Mouse (Mus musculus): ENCODE data around the gene Flvcr2. TPM values are rescaled to one million over a fixed set of nuclear protein-coding genes. Genes with fewer than 3 reads are reported as not detected.

Gene Flvcr2
- polyA plus RNA-seq, 1 experiment from 2014 or later = 3.3 TPM

DNA sequence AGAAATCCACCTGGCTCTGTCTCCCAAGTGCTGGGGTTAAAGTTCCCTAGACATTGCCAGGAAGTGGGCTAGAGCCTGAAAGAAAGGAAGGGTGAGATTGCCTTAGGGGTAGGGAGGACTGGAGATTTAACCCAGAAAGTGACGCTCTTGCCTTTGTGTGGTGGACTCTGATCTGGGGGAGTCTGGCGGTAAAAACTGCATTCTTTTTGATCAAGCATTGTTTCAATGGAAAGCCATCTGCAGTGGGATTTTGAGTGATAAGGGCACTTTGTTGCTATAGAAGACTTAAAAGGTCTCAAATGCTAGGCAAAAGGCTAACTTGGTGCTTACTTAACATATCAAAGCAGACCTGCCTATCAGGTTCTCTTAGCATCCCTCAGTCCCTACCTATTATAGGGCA, 6.9 kb downstream of the Flvcr2 start:
- no peak overlapping the region for H3K4me3 ChIP-seq (ENCODE audit: low read depth, low read length)
- H3K9me3 ChIP-seq (ENCODE audit: control insufficient read depth, low read length) = no peaks in the 10 kb centered on the region
- H3K27me3 ChIP-seq (ENCODE audit: control insufficient read depth, insufficient read depth, low read length) = no peaks in the 10 kb centered on the region
- no peaks in the 10 kb centered on the region for H3K4me1 ChIP-seq (ENCODE audit: control insufficient read depth, insufficient read depth, low read length)
- H3K4me2 ChIP-seq (ENCODE audit: low read depth, low read length) = no peak overlapping the region
- H3K27ac ChIP-seq (ENCODE audit: low read depth, low read length) = no peak overlapping the region
- no peaks in the 10 kb centered on the region for H3K36me3 ChIP-seq (ENCODE audit: control insufficient read depth, insufficient read depth, low read length)
- 54% methylated on average over 2 of the region's 2 CpGs for WGBS
- ATAC-seq (ENCODE audit: low read depth) = no peak
- H3K9ac ChIP-seq (replicated peaks; ENCODE audit: low read depth, low read length) = no peak overlapping the region

DNA sequence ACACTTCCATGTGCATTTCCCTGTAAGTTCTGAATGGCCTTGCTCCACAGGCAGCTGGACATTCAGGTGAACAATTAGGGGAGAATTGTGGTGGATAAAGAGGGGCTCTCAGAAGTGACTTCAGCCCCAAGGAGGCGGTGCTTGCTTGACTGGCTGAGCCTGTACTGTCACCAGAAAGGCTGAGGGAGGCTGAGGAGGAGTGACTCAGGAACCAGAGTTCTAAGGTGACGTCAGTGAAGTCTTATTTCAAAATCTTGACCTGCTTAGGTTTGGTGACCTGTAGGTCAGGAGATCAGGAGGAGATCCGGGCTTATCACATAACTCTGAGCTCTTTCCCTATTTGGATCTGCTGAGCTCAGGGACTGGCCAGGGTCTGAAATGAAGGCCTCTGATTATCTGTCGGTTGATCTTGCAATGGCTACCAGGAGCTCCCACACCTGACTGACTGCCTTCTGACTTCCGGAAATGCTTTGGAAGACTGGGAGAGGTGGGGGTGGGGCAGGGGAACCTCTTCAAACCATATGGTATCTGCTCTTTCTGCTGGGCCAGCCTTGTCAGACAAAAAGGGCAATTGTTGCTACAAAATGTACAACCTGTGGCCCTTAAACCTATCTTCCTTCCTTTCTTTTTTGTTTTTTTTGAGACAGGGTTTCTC, 8.4 kb downstream of the Flvcr2 start:
- no peaks in the 10 kb centered on the region for H3K9me3 ChIP-seq (ENCODE audit: control insufficient read depth, low read length)
- no peak overlapping the region for H3K9ac ChIP-seq (replicated peaks; ENCODE audit: low read depth, low read length)
- H3K27me3 ChIP-seq (ENCODE audit: control insufficient read depth, insufficient read depth, low read length) = no peaks in the 10 kb centered on the region
- H3K36me3 ChIP-seq (ENCODE audit: control insufficient read depth, insufficient read depth, low read length) = no peaks in the 10 kb centered on the region
- H3K4me1 ChIP-seq (ENCODE audit: control insufficient read depth, insufficient read depth, low read length) = no peaks in the 10 kb centered on the region
- H3K4me3 ChIP-seq (ENCODE audit: low read depth, low read length) = no peak overlapping the region
- H3K27ac ChIP-seq (ENCODE audit: low read depth, low read length) = no peak overlapping the region
- WGBS = 78% methylated on average over 5 of the region's 5 CpGs
- no peak for ATAC-seq (ENCODE audit: low read depth)
- H3K4me2 ChIP-seq (ENCODE audit: low read depth, low read length) = no peak overlapping the region

GRCm38 (mm10) chr12:85756455-85756854, 10.1 kb downstream of the Flvcr2 start:
- ATAC-seq (ENCODE audit: low read depth) = no peak
- WGBS = 87% methylated on average over 3 of the region's 3 CpGs
- no peak overlapping the region for H3K4me2 ChIP-seq (ENCODE audit: low read depth, low read length)
- no peak overlapping the region for H3K9ac ChIP-seq (replicated peaks; ENCODE audit: low read depth, low read length)
- no peaks in the 10 kb centered on the region for H3K9me3 ChIP-seq (ENCODE audit: control insufficient read depth, low read length)
- H3K27me3 ChIP-seq (ENCODE audit: control insufficient read depth, insufficient read depth, low read length) = no peaks in the 10 kb centered on the region
- H3K4me1 ChIP-seq (ENCODE audit: control insufficient read depth, insufficient read depth, low read length) = no peaks in the 10 kb centered on the region
- no peak overlapping the region for H3K4me3 ChIP-seq (ENCODE audit: low read depth, low read length)
- H3K27ac ChIP-seq (ENCODE audit: low read depth, low read length) = no peak overlapping the region
- H3K36me3 ChIP-seq (ENCODE audit: control insufficient read depth, insufficient read depth, low read length) = no peaks in the 10 kb centered on the region

- no peak overlapping the region for H3K4me2 ChIP-seq (ENCODE audit: low read depth, low read length)
- ATAC-seq (ENCODE audit: low read depth) = no peak
- no peak overlapping the region for H3K4me3 ChIP-seq (ENCODE audit: low read depth, low read length)
- H3K9ac ChIP-seq (replicated peaks; ENCODE audit: low read depth, low read length) = no peak overlapping the region
- 66% methylated on average over 3 of the region's 3 CpGs for WGBS
- H3K27me3 ChIP-seq (ENCODE audit: control insufficient read depth, insufficient read depth, low read length) = no peaks in the 10 kb centered on the region
- no peaks in the 10 kb centered on the region for H3K4me1 ChIP-seq (ENCODE audit: control insufficient read depth, insufficient read depth, low read length)
- no peaks in the 10 kb centered on the region for H3K36me3 ChIP-seq (ENCODE audit: control insufficient read depth, insufficient read depth, low read length)
- H3K9me3 ChIP-seq (ENCODE audit: control insufficient read depth, low read length) = no peaks in the 10 kb centered on the region
- no peak overlapping the region for H3K27ac ChIP-seq (ENCODE audit: low read depth, low read length)
Measured at GRCm38 (mm10) chr12:85757074-85757473, 10.7 kb downstream of the Flvcr2 start.

GRCm38 (mm10) chr12:85758741-85759140, 12.4 kb downstream of the Flvcr2 start:
- Histone ChIP-seq H3K27ac (ENCODE audit: low read depth, low read length) (no peak overlapping the region), H3K4me2 (ENCODE audit: low read depth, low read length) (no peak overlapping the region), H3K36me3 (ENCODE audit: control insufficient read depth, insufficient read depth, low read length) (no peaks in the 10 kb centered on the region), H3K4me1 (ENCODE audit: control insufficient read depth, insufficient read depth, low read length) (no peaks in the 10 kb centered on the region), H3K9me3 (ENCODE audit: control insufficient read depth, low read length) (no peaks in the 10 kb centered on the region), H3K4me3 (ENCODE audit: low read depth, low read length) (no peak overlapping the region), H3K27me3 (ENCODE audit: control insufficient read depth, insufficient read depth, low read length) (no peaks in the 10 kb centered on the region), H3K9ac (replicated peaks; ENCODE audit: low read depth, low read length) (no peak overlapping the region)
- no peak for ATAC-seq (ENCODE audit: low read depth)
- 87% methylated on average over 8 of the region's 8 CpGs for WGBS

DNA sequence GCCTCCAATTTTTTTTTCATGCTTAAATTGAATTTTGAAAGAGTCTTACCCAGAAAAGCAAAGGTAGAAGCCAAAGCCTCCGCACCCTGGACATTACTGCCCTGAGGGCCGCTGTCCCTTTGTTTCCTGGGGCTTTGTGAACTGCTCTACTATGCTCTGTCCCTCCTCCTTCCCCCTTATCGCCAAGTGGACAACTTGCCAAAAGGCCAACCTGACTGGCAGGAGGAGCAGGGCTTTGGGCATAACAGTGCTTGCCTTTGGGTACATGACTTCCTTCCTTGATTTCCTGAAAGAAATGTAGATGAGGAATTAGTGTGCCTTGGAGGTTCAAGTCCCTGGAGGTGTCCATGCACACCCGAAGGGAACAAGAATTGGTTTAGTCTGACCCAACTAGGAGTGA, 15.1 kb downstream of the Flvcr2 start:
- WGBS = 83% methylated on average over 4 of the region's 4 CpGs
- Histone ChIP-seq H3K27ac (ENCODE audit: low read depth, low read length) (no peak overlapping the region), H3K27me3 (ENCODE audit: control insufficient read depth, insufficient read depth, low read length) (no peaks in the 10 kb centered on the region), H3K4me3 (ENCODE audit: low read depth, low read length) (no peak overlapping the region), H3K4me2 (ENCODE audit: low read depth, low read length) (no peak overlapping the region), H3K9ac (replicated peaks; ENCODE audit: low read depth, low read length) (no peak overlapping the region), H3K9me3 (ENCODE audit: control insufficient read depth, low read length) (no peaks in the 10 kb centered on the region; the same call in 1 of the 2 replicates), H3K4me1 (ENCODE audit: control insufficient read depth, insufficient read depth, low read length) (no peaks in the 10 kb centered on the region), H3K36me3 (ENCODE audit: control insufficient read depth, insufficient read depth, low read length) (no peaks in the 10 kb centered on the region)
- no peak for ATAC-seq (ENCODE audit: low read depth)

GRCm38 (mm10) chr12:85764686-85765085, 18.3 kb downstream of the Flvcr2 start:
- Histone ChIP-seq H3K4me3 (ENCODE audit: low read depth, low read length) (no peak overlapping the region), H3K9ac (replicated peaks; ENCODE audit: low read depth, low read length) (no peak overlapping the region), H3K27me3 (ENCODE audit: control insufficient read depth, insufficient read depth, low read length) (no peaks in the 10 kb centered on the region), H3K9me3 (ENCODE audit: control insufficient read depth, low read length) (no peaks in the 10 kb centered on the region; the same call in 1 of the 2 replicates), H3K4me2 (ENCODE audit: low read depth, low read length) (no peak overlapping the region), H3K36me3 (ENCODE audit: control insufficient read depth, insufficient read depth, low read length) (no peaks in the 10 kb centered on the region), H3K27ac (ENCODE audit: low read depth, low read length) (no peak overlapping the region), H3K4me1 (ENCODE audit: control insufficient read depth, insufficient read depth, low read length) (no peaks in the 10 kb centered on the region)
- no peak for ATAC-seq (ENCODE audit: low read depth)
- WGBS = 69% methylated on average over 1 of the region's 1 CpGs

GRCm38 (mm10) chr12:85766287-85766686, 19.9 kb downstream of the Flvcr2 start:
- Histone ChIP-seq H3K4me2 (ENCODE audit: low read depth, low read length) (no peak overlapping the region), H3K27me3 (ENCODE audit: control insufficient read depth, insufficient read depth, low read length) (no peaks in the 10 kb centered on the region), H3K36me3 (ENCODE audit: control insufficient read depth, insufficient read depth, low read length) (no peaks in the 10 kb centered on the region), H3K9me3 (ENCODE audit: control insufficient read depth, low read length) (no peaks in the 10 kb centered on the region; the same call in 1 of the 2 replicates), H3K9ac (replicated peaks; ENCODE audit: low read depth, low read length) (no peak overlapping the region), H3K4me3 (ENCODE audit: low read depth, low read length) (no peak overlapping the region), H3K27ac (ENCODE audit: low read depth, low read length) (no peak overlapping the region), H3K4me1 (ENCODE audit: control insufficient read depth, insufficient read depth, low read length) (no peaks in the 10 kb centered on the region)
- ATAC-seq (ENCODE audit: low read depth) = no peak
- WGBS = 85% methylated on average over 3 of the region's 3 CpGs

DNA sequence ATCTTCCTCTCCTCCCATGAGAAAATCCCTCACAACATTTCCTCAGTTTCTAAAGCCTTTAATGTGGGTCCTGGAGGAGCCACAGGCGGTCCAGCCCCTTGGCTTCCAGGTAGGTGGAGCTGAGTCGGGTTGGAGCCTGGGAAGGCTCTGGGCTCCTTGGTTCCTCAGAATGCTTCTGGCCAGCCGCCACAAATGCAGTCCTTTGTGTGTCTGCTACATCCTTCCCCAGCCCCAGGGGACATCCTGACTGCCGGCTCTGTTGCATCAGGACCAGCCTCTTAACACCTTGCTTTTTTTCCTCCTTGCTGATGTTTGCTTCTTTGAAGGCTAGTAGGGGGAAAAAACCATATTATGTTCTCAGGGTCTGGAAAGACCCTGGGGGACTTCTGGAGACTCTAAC, 21.4 kb downstream of the Flvcr2 start:
- ATAC-seq (ENCODE audit: low read depth) = no peak
- 56% methylated on average over 4 of the region's 4 CpGs for WGBS
- no peaks in the 10 kb centered on the region; the same call in 1 of the 2 replicates for H3K9me3 ChIP-seq (ENCODE audit: control insufficient read depth, low read length)
- no peak overlapping the region for H3K27ac ChIP-seq (ENCODE audit: low read depth, low read length)
- H3K4me3 ChIP-seq (ENCODE audit: low read depth, low read length) = no peak overlapping the region
- H3K27me3 ChIP-seq (ENCODE audit: control insufficient read depth, insufficient read depth, low read length) = no peaks in the 10 kb centered on the region
- H3K4me1 ChIP-seq (ENCODE audit: control insufficient read depth, insufficient read depth, low read length) = no peaks in the 10 kb centered on the region
- no peak overlapping the region for H3K4me2 ChIP-seq (ENCODE audit: low read depth, low read length)
- no peak overlapping the region for H3K9ac ChIP-seq (replicated peaks; ENCODE audit: low read depth, low read length)
- no peaks in the 10 kb centered on the region for H3K36me3 ChIP-seq (ENCODE audit: control insufficient read depth, insufficient read depth, low read length)
